Mouse (Mus musculus) intestine, embryonic 14.5 days (tissue): ENCODE data around the gene Sptlc3. TPM values are rescaled to one million over a fixed set of nuclear protein-coding genes. Genes with fewer than 3 reads are reported as not detected.

Source experiments
- ATAC-seq: fragments of 200-750 bp; cut with Nextera tagmentation; replicated peaks from 2 replicates; pipeline ENCODE4 v1.8.0; 2017; ENCODE audit warnings: low read depth, moderate number of reproducible peaks, moderate TSS enrichment, moderate library complexity; ENCODE audit not compliant: low FRiP score, low TSS enrichment
- DNase-seq: peaks from one replicate; pipeline ENCODE4 v3.0.0-alpha.2; 2018; ENCODE audit warnings: low spot score
- H3K27ac ChIP-seq: fragments of 300-500 bp; sonication (generic); 2 replicates; pipeline ENCODE4 v1.5.1; 2014; ENCODE audit warnings: low read depth, mild to moderate bottlenecking, control low read depth
- H3K27me3 ChIP-seq: fragments of 300-500 bp; sonication (generic); replicated peaks from 2 replicates; pipeline ENCODE4 v1.6.1; 2014; ENCODE audit warnings: low read length, control low read depth; ENCODE audit not compliant: control insufficient read depth, insufficient read depth
- H3K36me3 ChIP-seq: fragments of 300-500 bp; sonication (generic); 2 replicates; pipeline ENCODE4 v1.6.1; 2014; ENCODE audit warnings: low read length, control low read depth; ENCODE audit not compliant: control insufficient read depth, insufficient read depth
- H3K4me1 ChIP-seq: fragments of 300-500 bp; sonication (generic); replicated peaks from 2 replicates; pipeline ENCODE4 v1.6.1; 2014; ENCODE audit warnings: low read length, control low read depth, mixed read lengths; ENCODE audit not compliant: control insufficient read depth, insufficient read depth
- H3K4me2 ChIP-seq: fragments of 300-500 bp; sonication (generic); 2 replicates; pipeline ENCODE4 v1.6.1; 2014; ENCODE audit warnings: low read length
- H3K4me3 ChIP-seq: fragments of 300-500 bp; sonication (generic); 2 replicates; pipeline ENCODE4 v1.5.1; 2014; ENCODE audit warnings: low read depth, low read length, control low read depth, mixed read lengths
- H3K9ac ChIP-seq: fragments of 300-500 bp; sonication (generic); 2 replicates; pipeline ENCODE4 v1.6.1; 2014; ENCODE audit warnings: mild to moderate bottlenecking, low read length
- H3K9me3 ChIP-seq: fragments of 300-500 bp; sonication (generic); 2 replicates; pipeline ENCODE4 v1.6.1; 2016; ENCODE audit warnings: low read length, control low read depth; ENCODE audit not compliant: control insufficient read depth
- WGBS: fragments of 180-500 bp; shearing (Covaris S2); extraction: QIAGEN DNeasy Blood & Tissue Kit; methylation state at CpG from one replicate; pipeline ENCODE4 v1.1.7; 2014; 5-methylcytosine and 5-hydroxymethylcytosine counted together
- polyA plus RNA-seq: library from polyadenylated mRNA; unstranded; fragments of >200 nt; fragmentation: Nextera tagmentation; extraction: Ambion mirVana; gene quantifications from 2 replicates; pipeline ENCODE4 v1.2.1, GENCODE M21; 2014

Gene Sptlc3
- polyA plus RNA-seq, 1 experiment from 2014 or later: not detected

GRCm38 (mm10) chr2:139590888-139591698 lies 97.4 kb downstream of the Sptlc3 start:
- Histone ChIP-seq H3K4me2 (no peak overlapping the region), H3K4me3 (no peak overlapping the region), H3K27me3 (no peaks in the 10 kb centered on the region), H3K9me3 (no peaks in the 10 kb centered on the region), H3K4me1 (no peaks in the 10 kb centered on the region), H3K27ac (no peak overlapping the region), H3K36me3 (no peaks in the 10 kb centered on the region), H3K9ac (no peak overlapping the region)
- peak; percentile 80; the same call in 1 of the 2 replicates for ATAC-seq
- 34% methylated on average over 10 of the region's 10 CpGs for WGBS
- DNase-seq: no peak

- Histone ChIP-seq H3K4me1 (no peaks in the 10 kb centered on the region), H3K9me3 (no peaks in the 10 kb centered on the region), H3K4me2 (no peak overlapping the region), H3K36me3 (no peaks in the 10 kb centered on the region), H3K27me3 (no peaks in the 10 kb centered on the region), H3K4me3 (no peak overlapping the region), H3K27ac (no peak overlapping the region), H3K9ac (no peak overlapping the region)
- DNase-seq: no peak
- ATAC-seq: no peak
- WGBS: 61% methylated on average over 7 of the region's 7 CpGs
Observed at GRCm38 (mm10) chr2:139592109-139592508, 98.4 kb downstream of the Sptlc3 start.

DNA sequence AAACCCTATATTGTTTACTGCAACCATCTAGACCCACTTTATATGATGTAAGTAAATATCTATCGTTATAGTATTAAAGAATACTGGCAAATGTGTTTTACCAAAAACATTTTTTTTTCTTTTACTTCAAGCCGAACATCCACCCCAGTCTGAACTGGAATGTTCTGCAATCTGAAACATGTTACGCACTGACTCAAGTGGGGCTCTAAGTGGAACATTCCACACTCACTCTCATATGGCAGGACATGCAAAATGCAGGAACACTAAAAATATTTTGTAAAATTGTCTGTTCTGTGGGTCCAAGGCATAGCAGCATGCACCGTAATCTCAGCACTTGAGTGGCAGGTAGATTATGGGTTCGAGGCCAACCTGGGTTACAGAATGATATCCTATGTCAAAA lies 103.5 kb downstream of the Sptlc3 start:
- no peak overlapping the region for H3K27ac ChIP-seq
- WGBS: 90% methylated on average over 5 of the region's 5 CpGs
- ATAC-seq: no peak

DNA sequence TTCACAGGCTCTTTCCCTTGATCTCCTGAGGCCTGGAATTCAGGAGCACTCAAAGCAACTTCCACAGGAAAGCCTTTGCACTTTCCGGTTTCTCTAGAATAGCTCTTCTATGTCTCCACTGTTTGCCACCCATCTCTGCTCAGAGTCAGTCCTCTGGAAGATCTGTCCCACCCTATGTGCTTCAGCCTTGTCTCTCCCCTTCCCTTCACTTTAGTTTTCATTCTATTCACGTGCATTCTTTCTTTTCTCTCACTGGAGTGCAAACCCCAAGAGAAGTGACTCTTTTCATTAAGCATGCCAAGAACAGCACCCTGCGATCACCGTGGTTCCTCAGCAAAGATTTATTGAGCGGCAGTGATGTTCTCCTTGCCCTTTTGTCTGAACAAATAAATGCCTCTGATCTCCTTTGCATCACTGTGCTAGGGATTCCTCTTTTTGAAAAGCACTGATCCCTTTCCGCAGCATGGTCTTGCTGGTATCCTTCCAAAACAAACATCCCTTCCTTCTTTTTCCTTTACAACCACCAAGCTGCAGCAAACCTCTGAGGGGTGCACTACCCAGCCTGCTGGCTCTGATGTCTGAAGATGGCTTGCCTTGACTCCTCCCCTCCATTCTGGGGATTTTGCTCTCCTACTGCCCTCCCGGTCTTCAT lies 108.0 kb downstream of the Sptlc3 start:
- DNase-seq (no peak), ATAC-seq (no peak)
- Histone ChIP-seq H3K4me3 (no peak overlapping the region), H3K9me3 (no peaks in the 10 kb centered on the region), H3K9ac (no peak overlapping the region), H3K27ac (no peak overlapping the region), H3K27me3 (no peaks in the 10 kb centered on the region), H3K4me1 (no peaks in the 10 kb centered on the region), H3K4me2 (no peak overlapping the region), H3K36me3 (no peaks in the 10 kb centered on the region)
- 40% methylated on average over 7 of the region's 7 CpGs for WGBS

More for the DNA sequence above, 103.5 kb downstream of the Sptlc3 start:
- Histone ChIP-seq H3K9ac (no peak overlapping the region), H3K27me3 (no peaks in the 10 kb centered on the region), H3K4me2 (no peak overlapping the region), H3K4me3 (no peak overlapping the region), H3K4me1 (no peaks in the 10 kb centered on the region), H3K36me3 (no peaks in the 10 kb centered on the region), H3K9me3 (no peaks in the 10 kb centered on the region)
- no peak for DNase-seq

- Histone ChIP-seq H3K9me3 (no peaks in the 10 kb centered on the region), H3K4me1 (0 out of 2 replicates have a peak, but pooled peaks cover 5% of the 10 kb centered on the region), H3K4me3 (no peak overlapping the region), H3K27me3 (no peaks in the 10 kb centered on the region), H3K36me3 (no peaks in the 10 kb centered on the region), H3K4me2 (no peak overlapping the region), H3K9ac (no peak overlapping the region), H3K27ac (no peak overlapping the region)
- DNase-seq (no peak), ATAC-seq (no peak)
- 46% methylated on average over 3 of the region's 3 CpGs for WGBS
Observed at GRCm38 (mm10) chr2:139608167-139608566, 114.5 kb downstream of the Sptlc3 start.

DNA sequence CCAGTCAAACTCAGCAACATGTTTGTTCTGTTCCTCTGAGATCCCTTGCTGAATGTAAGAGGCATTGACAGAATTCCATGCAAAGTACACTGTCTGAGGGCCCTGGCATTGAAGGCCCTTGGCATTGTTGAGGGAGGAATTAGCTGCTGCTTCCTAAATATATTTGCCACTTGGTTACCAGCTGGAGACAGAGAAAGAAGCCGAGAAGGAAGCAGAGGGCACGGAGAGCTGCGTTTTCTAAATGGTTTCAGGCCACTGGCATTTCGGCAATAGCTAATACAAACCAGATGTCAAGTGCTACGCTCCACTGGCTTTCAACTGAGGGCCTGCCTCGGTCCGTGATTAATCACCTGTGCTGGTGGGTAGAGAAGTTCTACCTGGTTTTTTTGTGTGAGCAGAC lies 115.1 kb downstream of the Sptlc3 start:
- DNase-seq: no peak
- 12% methylated on average over 7 of the region's 7 CpGs for WGBS
- Histone ChIP-seq H3K4me1 (0 out of 2 replicates have a peak, but pooled peaks cover 5% of the 10 kb centered on the region), H3K36me3 (no peaks in the 10 kb centered on the region), H3K27ac (no peak overlapping the region), H3K27me3 (no peaks in the 10 kb centered on the region), H3K9ac (no peak overlapping the region), H3K4me3 (no peak overlapping the region), H3K9me3 (no peaks in the 10 kb centered on the region), H3K4me2 (no peak overlapping the region)
- ATAC-seq: no peak

DNA sequence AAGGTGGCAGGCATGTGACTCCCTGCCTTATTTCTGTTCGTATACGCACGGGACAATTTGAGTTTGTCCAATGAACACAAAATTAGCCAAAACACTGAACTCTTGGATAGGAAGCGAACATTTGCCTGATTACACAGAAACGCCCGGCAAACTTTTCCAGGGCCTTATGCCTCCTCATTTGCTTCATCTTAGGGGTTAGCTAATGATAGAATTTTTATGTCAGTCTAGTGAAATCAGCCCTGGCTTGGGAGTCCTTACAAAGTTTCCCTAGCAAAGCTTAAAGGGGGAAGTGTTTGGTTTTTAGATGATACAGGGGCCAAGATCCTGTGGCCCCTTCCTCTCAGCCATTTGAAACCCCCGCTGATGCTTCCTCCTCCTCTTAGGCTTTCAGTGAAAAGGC lies 115.5 kb downstream of the Sptlc3 start:
- H3K4me1 ChIP-seq: 0 out of 2 replicates have a peak, but pooled peaks cover 5% of the 10 kb centered on the region
- no peak overlapping the region for H3K9ac ChIP-seq
- H3K27me3 ChIP-seq: no peaks in the 10 kb centered on the region
- 54% methylated on average over 7 of the region's 7 CpGs for WGBS
- H3K4me2 ChIP-seq: no peak overlapping the region
- H3K4me3 ChIP-seq: no peak overlapping the region
- no peak overlapping the region for H3K27ac ChIP-seq
- ATAC-seq (no peak), DNase-seq (no peak)
- H3K9me3 ChIP-seq: no peaks in the 10 kb centered on the region
- no peaks in the 10 kb centered on the region for H3K36me3 ChIP-seq

DNA sequence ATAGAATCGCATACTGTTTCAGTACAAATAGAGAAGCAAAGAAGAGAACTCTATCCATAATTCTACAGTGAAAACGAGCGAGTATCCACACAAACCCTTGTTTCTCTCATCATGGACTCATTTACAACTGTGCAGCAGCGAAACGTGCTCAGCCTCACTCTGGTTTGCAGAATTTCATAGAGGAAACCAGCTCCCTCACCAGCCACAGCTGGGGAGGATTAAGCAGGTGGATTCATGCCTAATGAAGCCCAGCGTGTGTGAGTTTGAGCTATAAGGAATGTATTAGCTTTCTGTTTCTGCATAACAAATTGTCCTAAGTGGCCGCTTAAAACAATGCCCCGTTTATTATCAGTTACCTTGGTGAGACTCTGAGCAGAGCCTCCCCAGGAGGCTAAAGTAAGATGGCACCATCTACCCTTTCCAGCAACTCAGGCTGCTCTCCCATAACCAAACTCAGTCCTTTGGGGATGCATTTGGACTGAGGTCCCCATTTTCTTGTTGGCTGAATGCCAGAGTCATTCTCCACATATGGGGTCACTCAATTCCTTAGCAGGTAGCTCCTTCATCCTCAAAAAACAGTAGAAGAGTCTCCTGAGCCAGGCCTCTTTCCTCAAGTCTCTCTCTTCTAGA lies 116.1 kb downstream of the Sptlc3 start:
- Histone ChIP-seq H3K4me2 (no peak overlapping the region), H3K4me3 (no peak overlapping the region), H3K36me3 (no peaks in the 10 kb centered on the region), H3K9ac (no peak overlapping the region), H3K27ac (no peak overlapping the region), H3K9me3 (no peaks in the 10 kb centered on the region), H3K27me3 (no peaks in the 10 kb centered on the region), H3K4me1 (0 out of 2 replicates have a peak, but pooled peaks cover 5% of the 10 kb centered on the region)
- 49% methylated on average over 8 of the region's 8 CpGs for whole genome bisulfite sequencing
- ATAC-seq (no peak), DNase-seq (no peak)
